ENCODE assay signal across 9 mouse cellular contexts in the genomic region with DNA sequence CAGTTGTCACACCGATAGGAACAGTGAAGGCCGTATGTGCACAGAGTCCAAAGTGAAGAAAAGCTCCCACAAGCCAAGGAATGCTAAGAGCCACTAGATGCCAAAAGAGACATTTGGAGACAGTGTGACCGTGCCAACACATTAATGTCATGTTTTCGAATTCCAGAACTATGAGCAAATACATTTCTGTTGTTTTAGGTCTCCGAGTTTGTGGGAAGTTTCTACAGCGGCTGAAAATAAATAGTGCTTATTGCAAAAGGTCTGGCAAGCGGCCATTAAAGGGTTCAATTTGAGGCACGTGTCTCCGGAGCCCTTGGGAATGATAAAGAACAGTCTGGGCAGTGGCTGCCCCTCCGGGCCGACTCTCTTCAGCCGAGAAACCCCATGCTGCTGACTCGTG. TPM values are rescaled to one million over a fixed set of nuclear protein-coding genes. Genes with fewer than 3 reads are reported as not detected.
DNase-seq lines count a peak whose midpoint lies in the region; ATAC-seq and TF ChIP-seq lines count a peak whose summit lies in the region.
"Had no signal": no experiment of that assay in that cellular context is flagged by ENCODE, and none has a peak within 500 bp of the region (broad histone marks: within the 10 kb centered on the region; RNA-seq: fewer than 3 reads in every experiment).

No protein-coding gene starts in this region.

- H3K36me3 ChIP-seq in C2C12 (ENCODE audit: control insufficient read depth, insufficient read depth) = no peaks in the 10 kb centered on the region
- H3K36me3 ChIP-seq: embryonic facial prominence, embryonic 12.5 days had no signal

- H3K4me3 ChIP-seq in C2C12 (ENCODE audit: insufficient read depth, poor library complexity, severe bottlenecking) = no peak overlapping the region
- H3K4me3 ChIP-seq: embryonic facial prominence, embryonic 12.5 days had no signal

- H3K27me3 ChIP-seq in C2C12 (ENCODE audit: control insufficient read depth, insufficient read depth, insufficient read length) (no peaks in the 10 kb centered on the region), Patski (no peaks in the 10 kb centered on the region)
- H3K27me3 ChIP-seq: embryonic facial prominence, embryonic 12.5 days had no signal

- in situ Hi-C loops in Patski (cut with MboI; ENCODE audit: low pct_unique_long_range_greater_than_20kb) = no loop called here

- CTCF ChIA-PET in Patski (lab: Charles Lee) = interaction anchor here (1.2 kb wide), 1 partner anchor 38 kb away, joined by 3 read pairs; a partner anchor contains a TSS

- H3K79me3 ChIP-seq in C2C12 (ENCODE audit: low read depth) = no peaks in the 10 kb centered on the region

- DNase-seq in Patski (ENCODE audit: low read depth, low spot score) = peak; percentile 89
- DNase-seq in heart, adult 8-10 months (ENCODE audit: low spot score) = peak; percentile 66
- DNase-seq in kidney, postnatal 25 days = peak; percentile 49 to 51
- no peak for DNase-seq in layer of hippocampus, postnatal 14 days (ENCODE audit: low spot score in 2 of 2)
- no peak for DNase-seq in layer of hippocampus, postnatal 36 days
- no peak for DNase-seq in frontal cortex, adult 2 months (ENCODE audit: extremely low spot score in 1 of 2, low spot score in 1 of 2)
- no peak for DNase-seq in cerebellum, adult 11-12 months

- peak; percentile 92 for ATAC-seq in Patski

- TF ChIP-seq CTCF in C2C12 (IDR thresholded peaks at IDR 0.05; ENCODE audit: control insufficient read depth, insufficient read depth, insufficient read length) (no peak), Patski (IDR thresholded peaks at IDR 0.05) (no peak)

- no peak overlapping the region for H3ac ChIP-seq in C2C12 (ENCODE audit: control insufficient read depth, insufficient read length, low read depth)

- POLR2A ChIA-PET in Patski (lab: Charles Lee) = no interaction called here

- no peaks in the 10 kb centered on the region for H3K79me2 ChIP-seq in C2C12 (ENCODE audit: control insufficient read depth, insufficient read depth)

TF ChIP-seq in C2C12, 6 proteins besides CTCF, POLR2A, EP300 and RAD21:
- TF ChIP-seq MYOD1 (IDR thresholded peaks at IDR 0.05; ENCODE audit: control insufficient read depth, insufficient read length, low read depth) = no peak
- peak; percentile 59 for TF ChIP-seq USF1 (IDR thresholded peaks at IDR 0.05; ENCODE audit: low read depth)
- peak; percentile 83 for TF ChIP-seq CEBPB (IDR thresholded peaks at IDR 0.05; ENCODE audit: low read depth)
- TF ChIP-seq FOSL1 (IDR thresholded peaks at IDR 0.05; ENCODE audit: insufficient read depth, low read length, poor library complexity, severe bottlenecking) = no peak
- TF ChIP-seq MAX (IDR thresholded peaks at IDR 0.05) = no peak
- TF ChIP-seq MYOG (IDR thresholded peaks at IDR 0.05; ENCODE audit: control insufficient read depth, extremely low read depth, insufficient read length) = no peak

RNA-seq across cellular contexts. Expression of a gene that starts 37.9 kb away (rescaled TPM):
- polyA plus RNA-seq in C2C12 (2012; fragmentation: generic; extraction: Trizol) (4.0 TPM), Patski (2021) (27.5 TPM)
- total RNA-seq in heart, adult 8-10 months (2022) = 10 to 100 TPM; 13.2 to 14.7 (median 13.7) TPM
- 10 to 100 TPM; 11.9 to 12.1 TPM for total RNA-seq in layer of hippocampus, postnatal 14 days (2021)
- 10 to 100 TPM in 1 of 2 experiments, 1 to 10 TPM in 1; 9.7 to 10.9 TPM for total RNA-seq in layer of hippocampus, postnatal 36 days (2021)
- polyA plus RNA-seq in frontal cortex, adult 2 months (2012; rRNA removed) = 10.1 and 11.5 TPM in 2 replicates

Comparison
In these comparisons a context has a peak if more than half of its experiments do, and no peak if none do; other contexts are left out.
1. DNase-seq: peak in Patski (single experiment), heart, adult 8-10 months (single experiment) and kidney, postnatal 25 days (2 of 2); none in layer of hippocampus, postnatal 14 days (0 of 2), layer of hippocampus, postnatal 36 days (0 of 2), frontal cortex, adult 2 months (0 of 2) and cerebellum, adult 11-12 months (single experiment).